24 mouse cellular contexts compared by ENCODE assay signal in genomic region chr9:67587111-67587510, GRCm38 (mm10). TPM values are rescaled to one million over a fixed set of nuclear protein-coding genes. Genes with fewer than 3 reads are reported as not detected.
A peak's percentile ranks its signal among the peaks of the same experiment; 100 is the strongest.
DNase-seq lines count a peak whose midpoint lies in the region; ATAC-seq and TF ChIP-seq lines count a peak whose summit lies in the region.
"Had no signal": no experiment of that assay in that cellular context is flagged by ENCODE, and none has a peak within 500 bp of the region (broad histone marks: within the 10 kb centered on the region; RNA-seq: fewer than 3 reads in every experiment).

No protein-coding gene starts in this region.

- WGBS in heart, embryonic 10.5 days: 82% methylated on average over 3 of the region's 3 CpGs
- 79% methylated on average over 3 of the region's 3 CpGs for WGBS in heart, embryonic 16.5 days

- DNase-seq in heart, embryonic 10.5 days (ENCODE audit: low spot score): no peak
- DNase-seq in heart, adult 18-20 months: no peak
- no peak for DNase-seq in heart, adult 11 months
- peak; percentile 31 for DNase-seq in brain, adult 2 months (ENCODE audit: low read depth, low spot score)
- DNase-seq in spleen, postnatal 4 days (ENCODE audit: low spot score in 2 of 2): no peak
- no peak for DNase-seq in left cerebral cortex, adult 2 months (ENCODE audit: extremely low spot score in 1 of 2, low spot score in 2 of 2)
- DNase-seq: adrenal gland, postnatal 25 days; cerebellum, adult 11 months; cerebellum, adult 9-11 months; kidney, postnatal 36 days; lung, adult 2 months; right cerebral cortex, adult 18-20 months; right cerebral cortex, postnatal 4 days; thymus, adult 2 months; thymus, postnatal 4 days had no signal

- no peak overlapping the region for H3ac ChIP-seq in myocyte (ENCODE audit: control insufficient read depth, insufficient read length)

- no peak; the same call in 1 of the 2 replicates for TF ChIP-seq CTCF in left cerebral cortex, adult 2 months (IDR thresholded peaks at IDR 0.05)

- 0 out of 2 replicates have a peak overlapping the region, but pooled peaks have one; percentile 23 for H3K27ac ChIP-seq in heart, embryonic 10.5 days
- peak overlapping the region; percentile 93 for H3K27ac ChIP-seq in heart, embryonic 16.5 days (ENCODE audit: low read length)
- no peak overlapping the region for H3K27ac ChIP-seq in left cerebral cortex, adult 2 months
- H3K27ac ChIP-seq: hindbrain, postnatal 0 days; kidney, embryonic 15.5 days; liver, embryonic 12.5 days; midbrain, embryonic 12.5 days; stomach, postnatal 0 days had no signal

- peak overlapping the region; percentile 48 for H3K4me2 ChIP-seq in heart, embryonic 16.5 days (ENCODE audit: low read depth, low read length)
- peak overlapping the region; percentile 62 for H3K4me2 ChIP-seq in myocyte (ENCODE audit: low read depth)
- H3K4me2 ChIP-seq: kidney, embryonic 15.5 days; liver, embryonic 12.5 days; midbrain, embryonic 12.5 days had no signal

- H3K27me3 ChIP-seq in heart, embryonic 10.5 days (ENCODE audit: insufficient read depth, poor library complexity, severe bottlenecking): no peaks in the 10 kb centered on the region
- H3K27me3 ChIP-seq in heart, embryonic 16.5 days (ENCODE audit: control insufficient read depth, insufficient read depth, low read length): no peaks in the 10 kb centered on the region
- no peaks in the 10 kb centered on the region for H3K27me3 ChIP-seq in myocyte (ENCODE audit: control insufficient read depth, insufficient read depth, insufficient read length)
- H3K27me3 ChIP-seq: kidney, embryonic 15.5 days; liver, embryonic 12.5 days; midbrain, embryonic 12.5 days had no signal

- H3K79me2 ChIP-seq in myocyte (ENCODE audit: control insufficient read depth, insufficient read depth): peaks cover 24% of the 10 kb centered on the region

- peak overlapping the region; percentile 55; the same call in 1 of the 2 replicates for H3K9ac ChIP-seq in heart, embryonic 16.5 days (ENCODE audit: low read length)
- H3K9ac ChIP-seq: kidney, embryonic 15.5 days; liver, embryonic 12.5 days; midbrain, embryonic 12.5 days had no signal

- ATAC-seq in heart, embryonic 16.5 days (replicated peaks; ENCODE audit: extremely low read depth, insufficient read depth, low FRiP score): no peak
- ATAC-seq: hindbrain, postnatal 0 days; intestine, postnatal 0 days; liver, embryonic 12.5 days had no signal

- no peaks in the 10 kb centered on the region for H3K9me3 ChIP-seq in heart, embryonic 10.5 days
- H3K9me3 ChIP-seq in heart, embryonic 16.5 days (replicated peaks; ENCODE audit: control insufficient read depth, low read length): no peaks in the 10 kb centered on the region
- H3K9me3 ChIP-seq: kidney, embryonic 15.5 days; liver, embryonic 12.5 days; midbrain, embryonic 12.5 days had no signal

- H3K4me3 ChIP-seq in heart, embryonic 10.5 days: no peak overlapping the region
- H3K4me3 ChIP-seq in heart, embryonic 16.5 days (ENCODE audit: low read length): no peak overlapping the region
- no peak overlapping the region for H3K4me3 ChIP-seq in myocyte
- H3K4me3 ChIP-seq in left cerebral cortex, adult 2 months: no peak overlapping the region
- H3K4me3 ChIP-seq: kidney, embryonic 15.5 days; liver, embryonic 12.5 days; midbrain, embryonic 12.5 days had no signal

- no peak for TF ChIP-seq POLR2A in myocyte (IDR thresholded peaks at IDR 0.05; ENCODE audit: insufficient read length, low read depth)

- intact Hi-C loops in left cerebral cortex, adult 2 months (cut with DNase I): no loop called here

- H3K36me3 ChIP-seq in heart, embryonic 10.5 days: no peaks in the 10 kb centered on the region
- H3K36me3 ChIP-seq in heart, embryonic 16.5 days (ENCODE audit: control insufficient read depth, insufficient read depth): no peaks in the 10 kb centered on the region
- H3K36me3 ChIP-seq in myocyte (ENCODE audit: control insufficient read depth, insufficient read depth): no peaks in the 10 kb centered on the region
- H3K36me3 ChIP-seq: kidney, embryonic 15.5 days; liver, embryonic 12.5 days; midbrain, embryonic 12.5 days had no signal

- H3K4me1 ChIP-seq in heart, embryonic 10.5 days: peaks cover 54% of the 10 kb centered on the region
- H3K4me1 ChIP-seq in heart, embryonic 16.5 days (ENCODE audit: control insufficient read depth, insufficient read depth, low read length): peaks cover 65% of the 10 kb centered on the region
- H3K4me1 ChIP-seq: midbrain, embryonic 12.5 days had no signal

TF ChIP-seq in myocyte, 11 proteins besides CTCF, POLR2A, EP300 and RAD21:
- TF ChIP-seq MYOD1 (IDR thresholded peaks at IDR 0.05; ENCODE audit: control insufficient read depth in 1 of 3, insufficient read length in 2 of 3, low read depth in 2 of 3): no peak
- TF ChIP-seq SRF (IDR thresholded peaks at IDR 0.05; ENCODE audit: control insufficient read depth, insufficient read length, low read depth): no peak
- no peak for TF ChIP-seq E2F4 (IDR thresholded peaks at IDR 0.05; ENCODE audit: insufficient read depth)
- no peak for TF ChIP-seq TCF3 (IDR thresholded peaks at IDR 0.05; ENCODE audit: insufficient read length, low read depth)
- TF ChIP-seq MAX (IDR thresholded peaks at IDR 0.05; ENCODE audit: low read depth): no peak
- TF ChIP-seq POLR2AphosphoS2 (IDR thresholded peaks at IDR 0.05; ENCODE audit: insufficient read length, low read depth): no peak
- no peak for TF ChIP-seq REST (IDR thresholded peaks at IDR 0.05; ENCODE audit: insufficient read depth, insufficient read length)
- TF ChIP-seq CEBPB (IDR thresholded peaks at IDR 0.05; ENCODE audit: insufficient read depth, poor library complexity, severe bottlenecking): no peak
- TF ChIP-seq MYOG (IDR thresholded peaks at IDR 0.05; ENCODE audit: control insufficient read depth in 1 of 3, insufficient read depth in 1 of 3, insufficient read length in 2 of 3, low read depth in 2 of 3): no peak
- TF ChIP-seq USF1 (IDR thresholded peaks at IDR 0.05; ENCODE audit: low read depth): no peak
- no peak for TF ChIP-seq TCF12 (IDR thresholded peaks at IDR 0.05; ENCODE audit: insufficient read depth, poor library complexity, severe bottlenecking)

RNA-seq across cellular contexts. Expression of gene Tln2, which starts 27.6 kb away (rescaled TPM):
- 34.7 and 53.3 TPM in 2 replicates for polyA plus RNA-seq in heart, embryonic 10.5 days (2016; fragmentation: Nextera tagmentation; extraction: Ambion mirVana)
- 10 to 100 TPM; 73.7 to 80.4 TPM for total RNA-seq in heart, adult 18-20 months (2021)
- 51.5 and 59.3 TPM in 2 replicates for polyA plus RNA-seq in heart, embryonic 16.5 days (2015; fragmentation: Nextera tagmentation; extraction: Ambion mirVana)
- 28.6 TPM for polyA plus RNA-seq in myocyte (2012; fragmentation: generic; extraction: Trizol)
- total RNA-seq in left cerebral cortex, adult 2 months (2021): 10 to 100 TPM; 96.2 to 96.3 TPM
- total RNA-seq: neutrophil, adult 5-6 weeks had no signal
